Mouse (Mus musculus) cerebellum, postnatal 36 days (tissue): ENCODE data around the gene Sphk2.

Source experiments
- DNase-seq, 2 experiments: peaks; one replicate each; pipeline ENCODE4 v3.0.0; 2021 to 2022; ENCODE audit warnings: mixed read lengths in 2 of 2

Sphk2 gene

GRCm38 (mm10) chr7:45723301-45723700 is 5.5 kb upstream of the Sphk2 start:
- no peak for DNase-seq

GRCm38 (mm10) chr7:45722348-45722713 is 4.5 kb upstream of the Sphk2 start:
- DNase-seq = peak; percentile 42 to 55

- peak in 1 of 2 experiments; percentile 28 for DNase-seq
These were observed 4.0 kb upstream of the Sphk2 start for GRCm38 (mm10) chr7:45721642-45722347.

DNA sequence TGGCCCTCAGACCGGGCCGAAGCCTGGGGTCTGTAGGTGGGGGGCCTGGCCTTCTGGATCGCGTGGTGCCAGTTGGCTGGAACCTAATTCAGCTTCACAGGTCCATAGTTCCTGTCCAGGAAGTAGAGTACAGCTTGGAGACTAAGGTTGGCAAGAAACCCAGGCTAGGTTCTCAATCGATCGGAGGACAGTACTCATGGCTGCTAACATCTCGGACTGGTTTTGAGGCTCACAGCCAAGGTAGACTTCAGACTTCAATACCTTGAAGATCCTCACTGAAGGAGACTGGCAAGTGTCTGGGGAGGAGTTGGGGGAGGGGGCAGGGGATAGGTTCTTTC is 3.4 kb upstream of the Sphk2 start:
- no peak for DNase-seq

- no peak for DNase-seq
These were observed 2.8 kb upstream of the Sphk2 start, which contains the start of gene Fam83e for GRCm38 (mm10) chr7:45720413-45721233. Gene Fam83e, plus strand, starts transcription at chr7:45721212.

DNA sequence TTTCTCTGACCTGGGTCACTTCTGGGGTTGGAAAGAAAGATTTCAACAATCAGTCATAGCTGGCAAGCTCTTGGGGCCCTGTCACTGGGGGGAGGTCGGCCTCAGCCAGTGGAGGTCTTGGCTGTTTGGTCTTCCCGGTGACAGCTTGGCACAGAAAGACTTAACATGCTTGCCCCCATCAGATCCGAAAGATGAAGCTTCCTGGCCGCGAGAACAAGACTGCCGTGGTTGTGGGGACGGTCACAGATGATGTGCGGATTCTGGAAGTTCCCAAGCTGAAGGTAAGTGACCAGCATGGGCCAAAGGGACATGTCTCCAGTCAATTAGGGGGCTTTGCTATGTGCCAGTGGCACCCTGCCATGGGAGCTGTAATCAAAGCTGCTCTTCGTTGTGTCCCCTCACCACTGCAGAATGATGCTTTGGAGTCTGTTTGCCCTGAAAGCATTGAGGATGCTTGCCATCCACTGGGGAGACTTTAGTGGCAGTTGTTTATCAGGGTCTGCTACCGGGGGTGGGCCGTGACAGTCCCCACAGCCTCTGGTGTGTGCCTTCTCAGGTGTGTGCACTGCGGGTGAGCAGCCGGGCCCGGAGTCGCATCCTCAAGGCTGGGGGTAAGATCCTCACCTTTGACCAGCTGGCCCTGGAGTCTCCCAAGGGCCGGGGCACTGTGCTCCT is 2.1 kb upstream of the Sphk2 start:
- no peak for DNase-seq

GRCm38 (mm10) chr7:45719180-45719579 is 1.4 kb upstream of the Sphk2 start:
- no peak for DNase-seq

DNA sequence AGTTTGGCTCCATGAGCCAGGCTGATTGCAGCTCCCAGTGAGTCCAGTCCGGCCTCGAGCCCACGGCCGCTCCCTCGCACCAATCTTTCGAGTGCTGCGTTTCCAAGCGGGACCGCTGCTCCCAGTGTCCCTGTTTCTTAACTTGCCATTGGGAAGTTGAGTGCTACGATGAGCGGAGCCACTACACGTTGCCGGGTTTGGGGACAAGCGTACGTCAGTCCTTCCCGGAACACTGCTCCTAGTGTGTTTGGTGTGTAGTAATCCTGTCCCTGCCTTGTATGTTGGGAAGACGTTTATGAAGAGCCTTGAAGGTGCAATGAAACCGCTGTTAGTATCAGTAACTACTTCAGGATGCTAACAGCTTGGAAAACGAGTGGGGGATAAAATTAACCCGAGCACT is 529 bp upstream of the Sphk2 start:
- no peak for DNase-seq

- DNase-seq = no peak
These were observed 567 bp downstream of the Sphk2 start for GRCm38 (mm10) chr7:45716952-45717917.

- DNase-seq = no peak
These were observed 1.3 kb downstream of the Sphk2 start for GRCm38 (mm10) chr7:45716460-45716857.

DNA sequence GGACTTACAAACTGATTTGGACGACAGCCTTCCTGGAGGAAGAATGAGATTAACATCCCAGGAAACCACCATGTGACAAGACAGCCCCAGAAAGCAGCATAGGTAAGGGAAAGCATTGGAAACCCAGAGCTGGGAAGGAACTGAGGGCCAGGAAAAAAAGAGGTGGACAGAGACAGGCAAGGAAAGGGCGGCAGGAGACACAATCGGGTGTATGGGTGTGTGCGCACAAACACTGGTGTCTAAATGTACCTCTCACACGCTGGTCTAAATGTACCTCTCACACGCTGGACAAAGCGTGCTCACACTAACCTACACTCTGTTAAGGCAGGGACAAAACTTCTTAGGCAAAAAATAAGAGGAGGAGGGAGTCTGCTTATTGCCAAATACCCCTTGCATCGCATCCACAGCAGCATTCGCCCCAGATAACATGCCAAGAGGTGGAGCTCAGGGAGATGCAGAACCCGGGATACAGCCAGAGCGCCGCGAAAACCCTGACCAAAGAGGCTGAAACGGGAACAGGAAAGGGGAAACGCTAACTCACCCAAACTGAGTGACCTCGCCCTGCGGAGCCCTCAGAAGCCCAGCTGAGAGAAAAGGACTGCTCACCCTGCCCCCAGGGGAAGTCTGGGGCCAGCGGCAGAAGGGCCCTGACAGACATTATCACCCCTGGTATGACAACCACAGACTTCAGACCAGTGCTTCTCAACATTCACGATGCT is 1.9 kb downstream of the Sphk2 start:
- DNase-seq = no peak

DNA sequence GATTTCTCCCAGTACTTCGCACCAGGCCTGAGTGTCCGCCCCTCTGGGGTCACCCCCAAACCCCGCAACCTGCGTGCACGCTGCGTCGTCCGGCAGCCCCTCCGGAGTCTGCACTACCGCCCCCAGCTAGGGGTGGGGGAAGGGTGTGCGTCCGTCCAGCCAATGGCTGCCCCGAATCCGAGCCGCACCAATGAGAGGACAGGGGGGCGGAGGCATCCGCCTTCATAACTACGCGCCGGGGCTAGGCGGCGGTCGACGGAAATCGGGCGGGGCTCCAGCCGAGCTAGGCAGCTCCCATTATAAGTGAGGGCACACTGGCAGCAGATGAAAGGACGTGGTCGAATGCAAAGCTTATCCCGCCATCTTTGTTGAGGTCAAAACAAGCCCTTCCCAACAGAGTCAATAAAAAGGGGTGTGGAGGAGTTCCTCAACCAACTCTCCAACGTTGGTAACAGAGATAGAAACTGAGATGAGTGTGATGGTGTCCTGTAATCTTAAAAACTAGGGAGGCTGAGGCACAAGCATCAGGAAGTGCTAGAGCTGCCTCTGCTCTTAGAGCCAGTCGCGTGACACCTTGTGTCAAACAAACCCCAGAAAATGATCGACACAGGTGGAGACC is 2.6 kb downstream of the Sphk2 start, which contains the start of gene Rpl18:
TSS of gene Rpl18 (plus strand) at position 368 of the 619 bp plus-strand sequence.
- peak; percentile 96 to 99 for DNase-seq

DNA sequence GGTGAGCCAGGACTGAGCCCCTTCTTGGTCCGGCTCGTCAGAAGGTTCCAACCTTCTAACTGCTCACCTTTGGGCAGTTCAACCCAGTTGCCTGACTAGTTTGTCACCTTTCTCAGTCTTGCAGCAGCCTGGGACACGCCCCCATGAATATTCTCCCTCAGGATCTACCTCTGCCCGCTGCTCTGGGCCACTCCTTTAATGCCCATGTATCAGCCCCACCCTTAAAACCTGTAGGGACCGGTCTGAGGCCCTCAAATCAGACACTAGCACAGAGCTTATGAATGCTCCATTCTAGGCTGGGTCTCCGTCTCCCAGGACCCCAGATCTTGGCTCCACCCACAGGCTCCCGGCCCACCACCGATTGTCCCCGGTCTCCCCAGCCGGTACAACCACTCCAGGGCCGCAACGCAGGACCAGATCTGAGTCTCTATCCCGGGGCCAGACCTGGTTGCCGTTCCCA is 3.1 kb downstream of the Sphk2 start:
- DNase-seq = no peak

GRCm38 (mm10) chr7:45713881-45714520 is 3.8 kb downstream of the Sphk2 start:
- no peak for DNase-seq

- peak in 1 of 2 experiments; percentile 24 for DNase-seq
These were observed 4.4 kb downstream of the Sphk2 start for GRCm38 (mm10) chr7:45713396-45713795.

DNA sequence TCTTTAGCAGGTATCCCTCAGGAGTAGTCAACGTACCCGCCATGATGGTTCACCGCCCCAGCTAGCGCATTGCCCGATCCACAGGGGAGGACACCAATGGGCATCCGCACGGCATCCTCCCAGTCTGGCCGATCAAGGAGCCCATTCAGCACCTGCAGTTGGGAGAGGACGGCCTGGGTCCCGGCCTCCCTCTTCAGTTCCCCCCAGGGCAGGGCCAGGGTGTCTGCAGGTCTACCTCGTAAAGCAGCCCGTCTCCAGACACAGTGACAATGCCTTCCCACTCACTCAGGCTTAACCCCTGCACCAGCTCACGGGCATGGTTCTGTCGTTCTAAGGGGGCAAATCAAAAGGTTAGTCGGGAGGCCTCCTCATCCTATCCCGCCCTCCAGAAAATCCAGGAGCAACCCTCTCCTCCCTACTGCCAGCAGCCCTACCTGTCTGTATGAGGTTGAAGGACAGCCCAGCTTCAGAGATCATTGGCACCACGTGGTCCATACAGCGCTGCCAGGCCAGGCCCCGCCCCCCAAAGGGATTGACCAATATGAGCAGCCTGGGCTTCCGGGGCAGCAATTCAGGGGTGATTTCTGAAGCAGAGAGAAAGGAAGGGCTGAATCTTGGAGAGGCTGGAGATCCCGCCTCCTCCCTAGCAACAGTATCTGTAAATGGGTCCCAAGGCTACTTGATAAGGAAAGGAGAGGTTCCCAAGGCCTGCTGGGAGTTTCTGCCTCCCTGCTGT is 5.6 kb downstream of the Sphk2 start:
- peak; percentile 22 to 44 for DNase-seq

DNA sequence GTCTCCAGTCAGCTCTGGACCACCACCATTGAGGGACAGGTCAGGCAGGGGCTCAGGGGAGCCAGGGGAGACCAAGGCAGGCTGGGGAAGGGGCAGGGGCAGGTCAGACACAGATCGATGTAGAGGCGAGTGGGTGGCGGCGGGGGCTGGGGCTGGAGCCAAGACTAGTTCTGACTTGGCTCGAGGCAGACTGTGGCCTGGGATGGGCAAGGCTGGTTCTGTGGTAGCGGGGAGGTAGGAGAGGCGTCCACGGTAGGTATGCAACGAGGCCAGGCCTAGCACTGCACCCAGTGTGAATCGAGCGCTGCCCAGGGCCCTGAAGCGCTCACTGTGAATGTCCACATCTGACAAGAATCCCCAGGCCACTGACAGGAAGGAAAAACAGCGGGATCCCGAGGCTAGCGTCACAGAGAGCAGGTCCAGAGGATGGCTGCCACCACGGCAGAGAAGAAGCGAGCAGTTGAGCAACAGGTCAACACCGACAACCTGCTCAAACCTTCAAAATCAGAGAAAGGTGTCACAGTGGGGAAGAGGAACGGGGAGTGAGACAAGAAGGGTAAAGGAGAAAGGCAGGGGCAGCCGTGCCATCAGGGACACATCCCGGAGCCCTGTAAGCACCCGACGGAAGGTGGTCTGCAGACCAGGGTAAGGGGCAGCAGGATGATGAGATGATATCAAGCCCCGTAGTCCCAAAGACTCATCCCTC is 6.3 kb downstream of the Sphk2 start:
- peak; percentile 20 to 22 for DNase-seq

DNA sequence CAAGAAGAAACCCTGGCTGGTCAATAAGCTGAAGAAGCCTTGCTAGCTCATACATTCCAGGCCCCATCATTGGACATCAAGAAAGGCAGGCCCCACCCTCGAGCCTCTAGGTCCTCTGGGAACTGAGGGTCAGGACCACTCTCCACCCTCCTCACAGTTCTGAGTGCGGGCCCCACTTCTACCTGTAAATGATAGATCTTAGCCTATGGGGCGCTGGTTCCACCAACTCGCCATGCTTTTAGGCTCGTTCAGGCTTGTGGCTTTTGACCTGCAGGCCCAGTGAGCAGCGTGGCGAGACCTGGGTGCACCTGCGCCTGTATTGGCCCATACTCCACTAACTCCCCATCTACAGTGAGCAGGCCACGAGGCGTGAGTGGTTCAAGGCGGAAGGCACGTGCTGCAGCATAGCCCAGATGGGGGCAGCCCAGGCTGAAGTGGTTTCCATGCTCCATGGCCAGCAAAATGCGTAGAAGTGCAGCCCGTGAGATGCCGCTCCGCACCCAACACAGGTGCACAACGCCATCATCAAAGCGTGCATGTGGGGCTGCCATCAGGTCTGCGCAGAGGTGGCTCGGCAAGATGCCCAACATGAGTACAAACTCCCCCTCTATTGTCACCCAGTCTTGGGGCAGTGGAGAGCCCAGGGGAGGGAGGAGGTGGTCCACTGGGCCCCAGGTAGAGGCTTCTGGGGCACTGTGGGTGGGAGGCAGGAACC is 7.2 kb downstream of the Sphk2 start:
- DNase-seq = no peak
